Mouse (Mus musculus) c-Kit-positive CD71-positive TER-119-positive erythroid progenitor cells, embryonic 14.5 days (primary cell): ENCODE measurements around the gene Supt20.

Source experiments
- DNase-seq: peaks from one replicate; pipeline ENCODE4 v3.0.0-alpha.2; 2013; ENCODE audit warnings: low spot score

The Supt20 gene

GRCm38 (mm10) chr3:54692202-54693055 lies at the start of gene Supt20:
Gene Supt20 (plus strand): TSS chr3:54692807.
- DNase-seq = peak; percentile 93

- DNase-seq = no peak
These were observed 49.8 kb upstream of the Supt20 start for GRCm38 (mm10) chr3:54642851-54643250.

DNA sequence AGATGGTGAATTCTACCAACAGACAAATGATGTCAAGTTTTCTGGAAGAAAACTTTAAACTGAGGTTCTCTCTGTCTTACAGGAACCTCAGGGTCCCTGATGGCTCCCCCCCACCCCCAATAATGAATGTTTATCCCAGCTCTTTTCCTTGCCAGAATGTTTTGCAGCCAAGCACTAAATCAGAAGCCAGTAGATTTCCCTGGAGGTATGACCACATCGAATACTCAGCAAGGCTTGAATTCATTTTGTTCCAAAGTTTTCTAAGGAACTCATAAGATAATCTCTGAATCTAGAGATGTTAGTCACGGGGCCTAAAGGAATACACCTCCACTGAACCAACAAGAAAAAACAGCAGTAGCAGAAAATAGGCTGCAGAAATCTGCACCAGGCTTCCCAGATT lies 45.0 kb upstream of the Supt20 start:
- no peak for DNase-seq

GRCm38 (mm10) chr3:54651576-54651975 lies 41.0 kb upstream of the Supt20 start:
- no peak for DNase-seq

DNA sequence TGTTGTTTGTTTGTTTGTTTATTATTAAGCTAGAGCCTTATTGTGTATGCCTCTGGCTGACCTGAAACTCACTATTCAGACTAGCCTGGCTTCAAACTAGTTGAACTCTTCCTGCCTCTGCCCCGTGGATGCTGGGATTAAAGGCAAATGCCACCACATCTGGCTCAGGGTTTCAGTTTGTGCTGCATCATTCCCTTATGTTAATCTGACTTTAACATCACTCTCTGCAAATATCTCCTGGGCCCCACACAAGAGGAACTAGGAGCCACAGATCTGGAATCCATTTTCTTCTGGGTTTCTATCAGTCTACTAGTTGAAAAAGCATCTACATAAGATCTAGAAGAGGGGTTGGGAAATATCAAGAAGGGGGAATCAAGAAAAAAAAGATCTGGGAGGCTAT lies 38.4 kb upstream of the Supt20 start:
- no peak for DNase-seq

DNA sequence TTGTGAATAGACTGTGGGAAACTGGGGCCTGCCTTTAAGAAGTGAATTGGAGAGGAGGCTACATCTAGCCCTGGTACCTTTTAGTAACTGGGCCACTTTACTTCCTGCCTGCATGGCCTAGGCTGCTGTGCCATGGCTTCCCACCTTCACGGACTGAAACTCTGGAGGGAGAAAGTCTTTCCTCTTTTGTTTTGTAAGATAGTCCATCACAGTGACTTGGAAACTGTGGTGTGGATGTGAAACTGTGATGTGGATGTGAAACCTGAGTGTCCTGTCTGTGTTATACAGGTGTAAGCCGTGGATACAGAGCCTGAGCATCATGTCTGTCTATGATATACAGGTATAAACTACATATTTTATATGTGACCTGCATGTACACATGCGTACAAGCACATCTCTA lies 35.5 kb upstream of the Supt20 start:
- no peak for DNase-seq

GRCm38 (mm10) chr3:54657888-54658626 lies 34.5 kb upstream of the Supt20 start:
- no peak for DNase-seq

GRCm38 (mm10) chr3:54659736-54660135 lies 32.9 kb upstream of the Supt20 start:
- no peak for DNase-seq

- DNase-seq = no peak
These were observed 30.2 kb upstream of the Supt20 start for GRCm38 (mm10) chr3:54662411-54662810.

DNA sequence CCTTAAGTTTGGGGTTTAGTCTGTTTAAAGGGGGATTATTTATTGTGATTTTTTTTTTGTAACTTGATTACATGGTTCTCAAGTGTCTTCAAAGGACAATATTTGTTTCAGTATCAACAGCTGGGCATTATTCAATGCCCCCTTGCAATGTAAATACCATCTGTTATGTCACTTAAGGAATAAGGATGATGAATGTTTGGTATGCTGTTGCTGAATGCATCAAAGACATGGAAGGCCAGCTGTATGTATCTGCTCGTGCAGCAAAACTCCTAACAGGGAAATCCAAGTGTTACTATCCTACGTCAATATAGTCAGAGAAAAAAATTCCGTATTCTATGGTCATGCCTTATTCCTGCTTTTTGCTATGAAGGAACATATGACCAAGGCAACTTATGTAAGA lies 24.5 kb upstream of the Supt20 start:
- DNase-seq = no peak

GRCm38 (mm10) chr3:54668722-54669121 lies 23.9 kb upstream of the Supt20 start:
- DNase-seq = no peak

DNA sequence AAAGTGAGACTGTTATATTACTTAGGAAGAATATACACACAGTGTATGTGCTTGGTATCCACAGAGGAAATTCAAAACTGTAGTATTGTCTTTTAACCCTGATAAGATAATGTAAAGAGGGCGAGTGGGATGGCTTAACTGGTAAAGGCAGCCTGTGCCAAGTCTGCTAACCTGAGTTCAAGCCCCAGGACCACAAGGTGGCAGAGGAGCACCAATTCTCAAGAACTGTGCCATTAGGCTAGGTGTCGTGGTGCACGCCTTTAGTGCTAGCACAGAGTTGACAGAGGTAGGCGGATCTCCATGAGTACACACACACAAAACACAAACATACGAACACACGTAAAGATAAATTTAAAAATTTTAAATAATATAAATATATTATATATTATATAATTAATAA lies 23.0 kb upstream of the Supt20 start:
- DNase-seq = no peak

- no peak for DNase-seq
These were observed 20.5 kb upstream of the Supt20 start for GRCm38 (mm10) chr3:54672111-54672510.

DNA sequence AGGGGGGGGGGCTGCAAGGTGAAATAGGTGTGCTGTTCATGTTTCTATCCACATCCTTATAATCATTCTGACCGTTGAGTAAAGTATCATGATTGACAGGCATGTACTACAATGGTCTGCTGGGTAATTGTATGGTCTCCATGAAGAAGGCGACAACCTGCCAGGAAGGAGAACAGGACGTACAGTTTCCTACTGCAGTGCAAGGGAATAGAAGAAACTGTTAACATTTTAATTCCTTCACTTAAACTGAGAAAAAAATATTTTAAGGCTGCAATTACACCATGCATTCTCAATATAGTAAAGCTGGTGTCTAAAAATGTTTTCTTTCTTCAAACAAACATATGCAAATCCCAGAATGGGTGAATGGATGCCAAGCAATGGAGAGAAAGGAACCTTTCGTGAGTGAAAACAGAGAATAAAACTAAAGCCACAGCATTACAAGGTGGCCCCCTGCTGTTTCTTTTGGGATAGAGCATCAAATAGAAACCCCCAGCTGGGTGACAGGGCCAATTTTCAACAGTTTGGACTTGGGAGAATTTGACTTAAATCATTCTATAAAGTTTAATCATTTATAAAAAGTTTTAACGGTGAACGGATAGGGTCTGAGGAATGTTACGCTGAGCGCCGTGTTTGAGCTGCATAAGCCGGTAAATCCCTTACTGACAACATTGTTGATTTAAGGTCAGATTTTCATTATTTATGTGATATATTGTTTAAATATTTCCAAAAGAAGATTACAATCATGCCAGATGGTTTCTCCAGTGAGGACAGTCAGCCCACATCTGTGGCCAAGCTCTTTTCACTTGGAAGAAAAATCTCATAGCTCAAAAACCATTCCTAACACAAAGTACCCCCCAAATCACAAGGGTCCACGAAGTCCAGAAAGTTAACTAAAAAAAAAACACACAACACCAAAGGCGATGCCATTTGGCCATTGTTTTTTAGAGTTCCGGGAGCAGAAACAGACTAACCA lies 19.8 kb upstream of the Supt20 start:
- DNase-seq = no peak

GRCm38 (mm10) chr3:54676818-54677217 lies 15.8 kb upstream of the Supt20 start:
- no peak for DNase-seq

DNA sequence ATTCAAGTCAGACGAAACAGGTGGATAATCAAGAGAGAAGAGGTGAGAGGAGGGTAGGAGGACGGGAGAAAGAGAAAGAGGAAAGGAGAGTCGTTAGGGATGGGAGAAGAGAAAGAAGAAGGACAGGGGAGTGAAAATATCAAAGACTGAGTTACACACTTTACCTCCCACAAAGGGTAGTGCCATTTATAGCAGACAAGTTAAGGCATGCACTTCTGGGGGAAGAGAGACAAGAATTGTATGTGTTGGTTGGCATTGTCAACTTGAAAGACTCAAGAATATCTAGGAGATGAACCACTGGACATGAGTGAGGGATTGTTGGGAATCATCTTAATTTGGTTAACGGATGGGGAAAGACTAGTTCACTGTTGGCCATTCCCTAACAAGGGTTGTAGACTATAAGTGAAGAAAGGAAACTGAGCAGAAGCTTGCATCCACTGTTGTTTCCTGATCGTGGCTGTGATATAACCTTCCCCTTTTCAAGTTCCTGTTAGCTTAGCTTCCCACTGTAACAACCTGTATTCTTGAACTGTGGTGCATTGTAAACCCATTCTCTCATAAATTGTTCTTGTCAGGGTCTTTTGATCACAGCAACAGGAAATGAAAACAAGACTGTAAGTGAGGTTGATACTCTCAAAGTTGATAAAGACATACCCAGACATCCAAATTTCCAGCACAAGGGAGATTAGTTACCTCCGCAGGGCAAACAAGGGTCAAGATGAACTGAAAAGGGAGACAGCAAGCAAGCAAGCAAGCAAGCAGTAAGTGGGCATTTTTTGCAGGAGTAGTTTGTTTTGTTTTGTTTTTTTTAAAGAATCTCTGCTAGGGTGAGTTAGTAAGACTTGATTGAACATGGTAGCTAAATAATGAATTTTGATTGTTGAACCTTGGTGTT lies 11.1 kb upstream of the Supt20 start:
- DNase-seq = no peak

GRCm38 (mm10) chr3:54685202-54685601 lies 7.4 kb upstream of the Supt20 start:
- DNase-seq = no peak

- DNase-seq = no peak
These were observed 5.4 kb upstream of the Supt20 start for GRCm38 (mm10) chr3:54687245-54687644.

GRCm38 (mm10) chr3:54689091-54689490 lies 3.5 kb upstream of the Supt20 start:
- no peak for DNase-seq

DNA sequence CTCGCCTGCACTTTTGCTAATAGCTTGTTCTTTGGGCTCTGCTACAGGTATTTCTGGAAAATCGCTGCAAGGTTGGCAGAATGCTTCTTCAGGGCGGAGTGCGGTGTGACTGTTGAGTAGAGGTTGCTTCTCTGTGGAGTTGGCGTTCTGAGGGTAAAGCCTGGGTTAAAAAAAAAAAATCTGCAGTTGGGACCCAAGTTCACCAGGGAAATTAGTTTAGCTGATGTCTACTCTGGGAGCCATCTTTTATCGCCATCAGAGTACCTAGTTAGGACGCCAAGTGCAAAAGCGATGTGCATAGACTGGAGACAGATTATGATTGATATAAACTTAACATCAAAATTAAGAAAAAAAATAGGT lies 429 bp downstream of the Supt20 start:
- no peak for DNase-seq

- DNase-seq = peak; percentile 31
These were observed 7.2 kb downstream of the Supt20 start for GRCm38 (mm10) chr3:54699759-54700301.
